Comparison of ENCODE assay signal across 8 mouse cellular contexts in the genomic region with DNA sequence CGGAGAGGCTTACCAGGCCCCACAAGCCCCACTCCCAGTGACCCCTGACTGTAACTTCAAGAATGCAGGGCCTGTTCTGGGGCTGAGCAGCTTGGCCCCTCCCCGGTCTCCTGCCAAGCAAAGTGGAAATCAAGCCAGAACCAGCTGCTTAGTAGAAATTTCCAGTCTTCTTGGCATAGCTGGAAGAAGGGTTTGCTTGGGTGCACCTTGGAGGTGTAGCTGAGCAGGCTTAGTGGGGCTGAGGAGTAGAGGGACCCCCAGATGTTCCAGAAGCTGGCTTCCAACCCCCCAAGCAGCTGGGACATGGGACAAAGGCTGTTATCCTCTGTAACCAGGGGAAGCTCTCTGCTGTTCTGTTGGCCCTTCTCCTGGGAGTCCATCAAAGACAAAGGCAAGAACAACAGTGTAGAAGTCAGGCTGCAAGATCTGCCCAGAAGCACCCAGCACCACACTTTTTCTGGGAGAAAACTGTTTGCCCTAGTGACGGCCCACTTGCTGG.
DNase-seq lines count a peak whose midpoint lies in the region; ATAC-seq and TF ChIP-seq lines count a peak whose summit lies in the region.

No protein-coding gene starts in this region.

- H3K9me3 ChIP-seq in lung, embryonic 15.5 days: no peaks in the 10 kb centered on the region
- no peaks in the 10 kb centered on the region for H3K9me3 ChIP-seq in forebrain, embryonic 11.5 days (ENCODE audit: control insufficient read depth, low read length)
- H3K9me3 ChIP-seq in midbrain, embryonic 14.5 days (ENCODE audit: control insufficient read depth, low read length): no peaks in the 10 kb centered on the region

- 61% methylated on average over 3 of the region's 3 CpGs for WGBS in lung, embryonic 15.5 days
- 57% methylated on average over 3 of the region's 3 CpGs for WGBS in forebrain, embryonic 11.5 days
- WGBS in kidney, adult 2 months: 34% methylated on average over 3 of the region's 3 CpGs
- WGBS in midbrain, embryonic 14.5 days: 71% methylated on average over 3 of the region's 3 CpGs

- no peaks in the 10 kb centered on the region for H3K36me3 ChIP-seq in lung, embryonic 15.5 days
- no peaks in the 10 kb centered on the region for H3K36me3 ChIP-seq in forebrain, embryonic 11.5 days (ENCODE audit: control insufficient read depth, insufficient read depth, low read length)
- no peaks in the 10 kb centered on the region for H3K36me3 ChIP-seq in kidney, adult 2 months (ENCODE audit: control insufficient read depth, insufficient read depth, low read length)
- H3K36me3 ChIP-seq in midbrain, embryonic 14.5 days (ENCODE audit: control insufficient read depth, insufficient read depth, low read length): no peaks in the 10 kb centered on the region

- H3K4me1 ChIP-seq in lung, embryonic 15.5 days: peaks cover 57% of the 10 kb centered on the region
- peaks cover 51% of the 10 kb centered on the region for H3K4me1 ChIP-seq in forebrain, embryonic 11.5 days (replicated peaks; ENCODE audit: control insufficient read depth, insufficient read depth, low read length)
- peaks cover 38% of the 10 kb centered on the region for H3K4me1 ChIP-seq in kidney, adult 2 months (ENCODE audit: control insufficient read depth, insufficient read depth, low read length)
- peaks cover 51% of the 10 kb centered on the region for H3K4me1 ChIP-seq in midbrain, embryonic 14.5 days (ENCODE audit: control insufficient read depth, insufficient read depth, low read length)

- H3K27me3 ChIP-seq in lung, embryonic 15.5 days: no peaks in the 10 kb centered on the region
- no peaks in the 10 kb centered on the region for H3K27me3 ChIP-seq in forebrain, embryonic 11.5 days (ENCODE audit: control insufficient read depth, insufficient read depth, low read length)
- no peaks in the 10 kb centered on the region for H3K27me3 ChIP-seq in kidney, adult 2 months (replicated peaks; ENCODE audit: control insufficient read depth, insufficient read depth, low read length)
- H3K27me3 ChIP-seq in midbrain, embryonic 14.5 days (ENCODE audit: control insufficient read depth, insufficient read depth, low read length): no peaks in the 10 kb centered on the region

- ATAC-seq in lung, embryonic 15.5 days (ENCODE audit: borderline replicate concordance, extremely low read depth, low FRiP score, low TSS enrichment): no peak
- no peak for ATAC-seq in forebrain, embryonic 11.5 days (replicated peaks; ENCODE audit: low FRiP score)
- no peak for ATAC-seq in midbrain, embryonic 14.5 days (ENCODE audit: low FRiP score, low TSS enrichment)
- no peak for ATAC-seq in activated CD4-positive, CD25-positive, alpha-beta regulatory T cell, adult 4 months

- no peak for TF ChIP-seq CTCF in kidney, adult 2 months (conservative IDR thresholded peaks at IDR 0.05; ENCODE audit: insufficient read depth, insufficient read length, low read depth, low read length)

- no peak for DNase-seq in lung, postnatal 14 days
- no peak for DNase-seq in forebrain, embryonic 11.5 days (ENCODE audit: low spot score)
- peak; percentile 86 for DNase-seq in kidney, adult 2 months
- no peak for DNase-seq in midbrain, embryonic 14.5 days
- DNase-seq in thymus, postnatal 4 days: no peak
- no peak for DNase-seq in ovary, postnatal 36 days (ENCODE audit: low spot score)

- H3K4me2 ChIP-seq in lung, embryonic 15.5 days: no peak overlapping the region
- no peak overlapping the region for H3K4me2 ChIP-seq in forebrain, embryonic 11.5 days (ENCODE audit: low read depth, low read length, severe bottlenecking)
- H3K4me2 ChIP-seq in midbrain, embryonic 14.5 days (ENCODE audit: low read length): no peak overlapping the region

- no peak for TF ChIP-seq POLR2A in kidney, adult 2 months (IDR thresholded peaks at IDR 0.05; ENCODE audit: low read depth, low read length)

- H3K27ac ChIP-seq in lung, embryonic 15.5 days: peak overlapping the region; percentile 100
- peak overlapping the region; percentile 98 for H3K27ac ChIP-seq in forebrain, embryonic 11.5 days (ENCODE audit: low read depth, low read length)
- H3K27ac ChIP-seq in kidney, adult 2 months (ENCODE audit: insufficient read depth, low read depth, low read length): peak overlapping the region; percentile 91
- H3K27ac ChIP-seq in midbrain, embryonic 14.5 days (replicated peaks; ENCODE audit: low read depth, low read length): peak overlapping the region; percentile 97

- H3K9ac ChIP-seq in lung, embryonic 15.5 days: peak overlapping the region; percentile 6; the same call in 1 of the 2 replicates
- no peak overlapping the region for H3K9ac ChIP-seq in forebrain, embryonic 11.5 days (ENCODE audit: low read length)
- no peak overlapping the region for H3K9ac ChIP-seq in midbrain, embryonic 14.5 days (replicated peaks; ENCODE audit: low read length)

- H3K4me3 ChIP-seq in lung, embryonic 15.5 days: no peak overlapping the region
- H3K4me3 ChIP-seq in forebrain, embryonic 11.5 days (ENCODE audit: low read depth, low read length): no peak overlapping the region
- no peak overlapping the region for H3K4me3 ChIP-seq in kidney, adult 2 months (ENCODE audit: insufficient read depth, low read depth, low read length)
- H3K4me3 ChIP-seq in midbrain, embryonic 14.5 days (replicated peaks; ENCODE audit: low read depth, low read length): no peak overlapping the region
